Mouse (Mus musculus) lung, adult 2 months (tissue): ENCODE measurements around the gene Txk.

ENCODE experiments used
- CTCF ChIP-seq: fragments of 200-500 bp; IDR thresholded peaks from 2 replicates; pipeline ENCODE4 v1.5.1; 2011; ENCODE audit warnings: mild to moderate bottlenecking, low read length, control low read depth; ENCODE audit not compliant: insufficient read depth
- POLR2A ChIP-seq: fragments of 200-500 bp; IDR thresholded peaks from 2 replicates; pipeline ENCODE4 v1.6.1; 2011; ENCODE audit warnings: low read depth, mild to moderate bottlenecking, control low read depth, low read length, borderline replicate concordance; ENCODE audit errors: extremely low read depth

GRCm38 (mm10) chr5:72647418-72647907 is 105.1 kb downstream of the Txk start, which contains the start of gene Nipal1:
- TF ChIP-seq POLR2A, result no peak; the same call in 1 of the 2 replicates
- TF ChIP-seq CTCF, result no peak
